Mouse (Mus musculus) stomach, postnatal 0 days (tissue): Measurements from ENCODE around the gene Kifc1.
"Not testable (repeated sequence)": the region's sequence is repeated elsewhere in the genome, so short reads cannot be mapped to it uniquely, and the experiment has no call there.

Source experiments
- CTCF ChIP-seq: IDR thresholded peaks from 2 replicates; pipeline ENCODE4 v1.5.1; 2016; ENCODE audit warnings: antibody characterized with exemption, low read depth, mild to moderate bottlenecking, moderate library complexity
- EP300 ChIP-seq: optimal IDR thresholded peaks from 2 replicates; pipeline ENCODE3; 2016; ENCODE audit warnings: antibody characterized with exemption

DNA sequence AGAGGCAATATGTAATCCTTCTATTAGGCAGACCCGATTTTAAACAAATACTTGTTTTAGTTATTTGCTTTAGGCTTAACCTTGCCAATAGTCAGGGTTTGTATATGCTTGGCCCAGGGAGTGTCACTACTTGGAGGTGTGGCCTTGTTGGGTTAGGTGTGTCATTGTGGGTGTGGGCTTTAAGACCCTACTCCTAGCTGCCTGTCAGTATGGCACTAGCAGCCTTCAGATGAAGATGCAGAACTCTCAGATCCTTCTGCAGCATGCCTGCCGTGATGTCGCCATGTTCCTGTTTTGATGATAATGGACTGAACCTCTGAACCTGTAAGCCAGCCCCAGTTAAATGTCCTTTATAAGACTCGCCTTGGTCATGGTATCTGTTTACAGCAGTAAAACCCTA lies 2.5 kb upstream of the Kifc1 start:
- not testable (repeated sequence) for TF ChIP-seq EP300, CTCF
